Mouse (Mus musculus) regulatory T cell (primary cell): ENCODE results near the gene Kpna3.
"Not testable (repeated sequence)": the region's sequence is repeated elsewhere in the genome, so short reads cannot be mapped to it uniquely, and the experiment has no call there.

Experiments used
- in situ Hi-C: fragments of 300-600 bp; cut with MboI, MseI; formaldehyde crosslinking; loops from one replicate; pipeline ENCODE4 v1.15.1; 2025; ENCODE audit warnings: high pct_unique_total_duplicates

Kpna3 gene

DNA sequence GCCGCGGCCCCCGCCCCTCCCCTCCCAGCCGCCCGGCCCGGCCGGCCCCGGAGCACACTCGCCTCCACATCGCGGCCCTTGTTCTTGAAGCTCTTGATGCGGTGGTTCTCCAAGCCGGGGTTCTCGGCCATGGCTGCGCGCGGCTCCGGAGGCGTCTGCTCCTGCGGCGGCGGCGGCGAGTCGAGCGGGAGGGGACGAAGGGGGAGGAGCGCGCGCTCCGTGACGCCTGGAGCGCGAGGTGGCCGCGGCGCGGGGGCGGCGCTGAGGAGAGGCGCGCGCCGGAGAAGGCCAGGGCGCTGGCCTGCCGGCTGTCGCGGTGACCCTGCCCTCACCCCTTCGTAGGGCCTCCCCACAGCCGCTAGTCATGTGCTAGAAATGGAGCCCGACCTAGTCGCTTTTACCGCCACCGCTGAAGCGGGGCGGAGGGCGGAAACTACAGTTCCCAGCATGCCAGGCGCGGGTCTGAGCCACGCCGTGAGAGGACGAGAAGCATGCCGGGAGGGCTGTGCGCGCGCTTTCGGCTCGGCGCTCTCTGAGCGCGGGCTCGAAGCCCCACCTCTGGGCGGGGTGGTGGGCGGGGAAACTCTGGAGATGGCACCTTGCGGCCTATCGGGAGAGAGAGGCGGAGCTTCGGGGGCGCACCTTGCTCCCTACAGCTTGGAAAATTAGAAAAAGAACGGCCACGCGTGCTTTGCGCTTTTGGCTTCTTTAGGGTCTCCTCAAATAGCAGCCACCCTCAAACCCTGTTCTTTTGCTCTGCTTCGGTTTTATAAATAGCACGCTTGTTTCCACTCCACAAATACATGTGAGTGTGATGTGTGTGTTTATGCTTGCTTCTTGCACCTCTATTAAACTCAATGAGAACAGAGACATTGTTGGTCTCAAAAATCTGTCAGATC, at the start of gene Kpna3:
Gene Kpna3 (minus strand): TSS at position 214 of the 899 bp plus-strand sequence.
- in situ Hi-C loops, result no loop called here

GRCm38 (mm10) chr14:61460365-61460764, 20.7 kb upstream of the Kpna3 start:
- in situ Hi-C loops, result no loop called here

- in situ Hi-C loops, result no loop called here
These were observed 17.8 kb upstream of the Kpna3 start for GRCm38 (mm10) chr14:61457468-61457867.

GRCm38 (mm10) chr14:61455571-61455970, 15.9 kb upstream of the Kpna3 start:
- in situ Hi-C loops, result no loop called here

DNA sequence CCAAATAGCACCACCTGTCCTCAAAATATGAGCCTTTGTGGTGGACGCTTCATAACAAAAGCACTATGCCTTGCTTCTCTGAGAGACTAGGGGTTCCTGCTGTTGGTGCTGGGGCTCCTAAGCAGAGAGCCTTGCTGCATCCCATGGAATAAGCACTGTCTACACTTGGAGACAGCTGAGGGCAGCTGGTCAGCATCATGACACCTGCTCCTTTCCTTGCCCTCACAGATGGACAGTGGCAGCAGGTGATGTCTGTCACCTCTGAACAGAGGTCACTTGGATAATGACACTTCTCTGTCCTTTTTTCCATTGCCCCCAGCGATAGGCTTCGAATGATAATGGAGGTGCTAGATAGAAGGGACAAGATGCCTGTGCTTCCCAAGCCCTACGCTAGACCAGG, 13.4 kb upstream of the Kpna3 start:
- in situ Hi-C loops, result no loop called here

DNA sequence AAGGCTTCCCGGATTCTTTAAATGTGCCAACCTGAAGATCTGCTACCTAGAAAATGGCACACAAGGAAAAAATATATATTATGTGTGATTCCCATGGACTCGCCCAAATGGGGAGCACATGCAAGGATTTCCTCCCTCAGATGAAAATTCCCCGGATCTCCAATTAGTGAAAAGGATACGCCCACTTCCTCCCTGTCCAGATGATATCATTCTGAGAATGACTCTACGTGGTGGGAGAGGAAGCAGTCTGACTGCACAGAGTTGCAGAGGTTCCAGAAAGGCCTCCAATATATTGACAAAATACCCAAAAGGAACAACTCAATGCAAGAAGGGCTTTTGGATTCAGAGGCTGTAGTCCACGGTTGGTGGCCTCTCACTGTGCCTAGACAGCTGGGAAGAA, 12.8 kb upstream of the Kpna3 start:
- in situ Hi-C loops, result no loop called here

- in situ Hi-C loops, result no loop called here
These were observed 8.1 kb upstream of the Kpna3 start for GRCm38 (mm10) chr14:61447775-61448174.

DNA sequence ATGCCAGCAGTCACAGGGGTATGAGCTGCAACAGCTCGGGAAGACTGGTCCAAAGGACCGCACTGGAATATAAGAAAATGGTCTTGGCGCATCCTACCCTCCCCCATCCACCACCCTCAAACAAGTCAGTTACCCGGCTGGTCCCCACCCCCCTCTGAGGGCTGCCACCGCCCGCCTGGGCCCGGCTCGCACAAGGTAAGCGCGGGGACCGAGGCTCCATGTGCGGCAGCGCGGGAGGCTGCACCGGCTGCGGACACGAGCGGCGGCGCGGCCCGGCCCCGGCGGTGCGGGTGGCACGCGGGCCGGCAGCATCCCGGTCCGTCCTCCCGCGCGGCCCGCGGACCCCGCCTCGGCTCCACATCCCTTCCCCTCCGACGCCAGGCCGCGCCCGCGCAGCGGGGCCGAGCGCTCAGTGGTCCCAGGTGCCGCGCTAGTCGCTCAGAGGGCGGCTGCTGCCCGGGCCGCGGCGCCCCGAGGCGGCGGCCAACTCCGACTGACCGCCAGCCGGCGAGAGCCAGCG, 473 bp downstream of the Kpna3 start:
- in situ Hi-C loops, result no loop called here

DNA sequence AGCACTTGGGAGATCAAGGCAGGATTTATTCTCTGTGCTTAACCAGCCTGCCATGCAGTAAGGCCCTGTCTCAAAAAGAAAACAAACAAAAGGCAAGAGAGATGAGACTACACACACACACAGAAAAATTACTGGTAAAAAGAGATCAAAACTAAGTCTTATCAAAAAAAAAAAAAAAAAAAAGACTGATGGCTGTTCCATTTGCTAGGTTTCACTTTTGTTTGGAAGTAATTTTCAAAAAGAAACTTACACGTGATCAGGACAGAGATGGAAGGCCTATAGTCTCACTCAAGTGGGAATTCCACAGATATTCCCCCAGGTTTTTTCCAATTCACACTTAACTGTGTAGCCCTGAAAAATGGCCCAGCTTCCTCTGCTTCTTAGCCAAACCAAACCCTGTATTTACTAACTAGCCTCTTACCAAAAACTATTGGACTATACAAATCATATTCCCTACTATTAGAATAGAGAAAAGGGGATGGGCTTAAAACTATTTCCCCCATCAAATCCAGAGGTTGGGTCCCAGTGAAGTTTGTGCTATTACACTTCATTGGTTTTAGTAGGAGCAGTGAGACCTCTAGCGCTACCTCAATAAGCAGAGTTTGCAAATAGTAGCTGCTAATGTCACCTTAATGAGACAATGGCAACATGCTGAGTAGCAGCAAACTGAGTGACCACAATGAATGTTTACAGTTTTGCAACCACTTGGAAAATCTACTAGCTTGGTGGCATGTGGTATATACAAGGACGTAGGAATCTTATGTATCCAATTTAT, 1.3 kb downstream of the Kpna3 start:
- in situ Hi-C loops, result no loop called here

GRCm38 (mm10) chr14:61436866-61437265, 2.8 kb downstream of the Kpna3 start:
- in situ Hi-C loops, result no loop called here

- in situ Hi-C loops, result no loop called here
These were observed 11.4 kb downstream of the Kpna3 start for GRCm38 (mm10) chr14:61428126-61428787.

DNA sequence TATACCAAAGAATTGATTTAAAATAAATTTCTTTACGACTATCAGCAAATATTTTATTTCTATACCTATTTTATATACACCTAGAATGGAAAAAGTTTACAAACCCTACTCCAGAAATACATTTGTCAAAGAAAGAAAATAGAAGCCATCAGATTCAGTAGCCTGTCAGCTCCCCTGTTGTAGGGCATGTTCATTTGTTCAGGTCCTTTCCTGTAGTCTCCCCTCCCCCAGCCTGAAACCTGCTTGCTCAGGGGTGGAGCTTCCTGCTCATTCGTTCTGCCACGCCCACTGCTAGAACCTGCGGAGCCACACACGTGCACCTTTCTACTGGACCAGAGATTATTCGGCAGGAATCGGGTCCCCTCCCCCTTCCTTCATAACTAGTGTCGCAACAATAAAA, 12.6 kb downstream of the Kpna3 start:
- in situ Hi-C loops, result not testable (repeated sequence)

- in situ Hi-C loops, result no loop called here
These were observed 14.5 kb downstream of the Kpna3 start for GRCm38 (mm10) chr14:61425080-61425665.

DNA sequence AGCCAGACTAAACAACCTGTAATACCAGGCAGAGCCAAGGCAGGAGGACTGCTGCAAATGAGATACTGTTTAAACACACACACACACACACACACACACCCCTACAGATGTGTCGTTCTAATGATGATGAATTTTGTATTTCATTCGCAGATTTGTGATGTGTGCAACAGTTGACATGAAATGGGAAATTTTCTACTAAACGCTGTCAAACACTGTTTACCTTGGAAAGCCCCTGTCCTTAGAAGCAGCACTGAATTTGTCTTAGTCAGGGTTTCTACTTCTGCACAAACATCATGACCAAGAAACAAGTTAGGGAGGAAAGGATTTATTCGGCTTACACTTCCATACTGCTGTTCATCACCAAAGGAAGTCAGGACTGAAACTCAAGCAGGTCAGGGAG, 24.0 kb downstream of the Kpna3 start:
- in situ Hi-C loops, result no loop called here

DNA sequence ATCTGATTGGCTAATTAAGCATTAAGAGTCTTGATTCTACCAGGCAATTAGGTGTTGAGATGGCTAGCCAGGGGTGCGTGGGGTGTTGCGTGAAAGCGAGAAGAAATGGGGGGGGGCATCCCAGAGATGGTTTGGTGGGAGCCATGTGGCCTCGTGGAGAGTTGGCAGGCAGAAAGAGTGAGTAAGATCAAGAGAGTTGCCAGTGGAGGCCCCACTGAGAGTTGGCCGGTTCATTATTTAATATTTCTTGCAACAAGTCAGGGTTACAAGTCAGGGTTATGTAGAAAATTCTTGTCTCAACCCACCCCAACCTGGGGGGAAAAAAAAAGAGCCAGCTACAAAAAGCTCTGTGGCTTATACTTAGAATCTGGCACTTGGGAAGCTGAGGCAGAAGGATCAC, 24.4 kb downstream of the Kpna3 start:
- in situ Hi-C loops, result no loop called here

DNA sequence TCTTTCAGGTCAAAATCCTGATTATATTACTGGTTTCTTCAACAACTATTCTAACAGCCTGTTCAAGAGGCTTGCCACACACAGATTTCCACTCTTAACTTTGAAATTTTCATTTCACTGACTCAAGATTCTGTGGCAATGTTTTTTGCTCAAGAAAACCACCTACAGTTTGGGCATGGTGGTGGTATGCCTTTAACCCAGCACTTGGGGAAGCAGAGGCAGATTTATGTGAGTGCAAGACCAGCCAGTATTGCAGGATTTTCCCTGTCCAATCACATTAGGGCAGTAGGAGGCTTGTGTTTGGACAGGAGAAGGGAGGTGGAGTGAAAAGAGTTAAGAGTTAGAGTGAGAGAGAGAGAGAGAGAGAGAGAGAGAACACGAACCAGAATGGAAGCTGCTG, 24.9 kb downstream of the Kpna3 start:
- in situ Hi-C loops, result no loop called here

- in situ Hi-C loops, result no loop called here
These were observed 25.5 kb downstream of the Kpna3 start for GRCm38 (mm10) chr14:61414199-61414598.

DNA sequence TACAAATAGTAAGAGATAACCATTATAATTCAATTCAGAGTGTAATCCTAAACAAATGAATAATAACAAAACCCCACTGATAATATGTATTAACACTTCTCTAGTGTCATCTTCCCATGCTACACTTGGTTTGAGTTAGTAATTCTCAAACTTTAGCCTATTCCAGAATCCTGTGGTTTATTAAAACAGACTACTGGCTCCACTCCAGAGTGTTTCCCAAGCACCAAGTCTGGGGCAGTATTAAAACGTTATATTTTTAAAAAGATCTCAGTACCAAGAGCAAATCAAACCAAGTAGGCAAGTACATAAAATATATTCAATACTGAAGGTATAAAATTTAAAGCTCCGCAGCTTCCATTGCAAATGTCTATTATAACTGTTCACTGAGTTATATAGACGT, 26.0 kb downstream of the Kpna3 start:
- in situ Hi-C loops, result no loop called here

GRCm38 (mm10) chr14:61410020-61410419, 29.7 kb downstream of the Kpna3 start:
- in situ Hi-C loops, result no loop called here

- in situ Hi-C loops, result no loop called here
These were observed 32.6 kb downstream of the Kpna3 start for GRCm38 (mm10) chr14:61407055-61407454.

- in situ Hi-C loops, result no loop called here
These were observed 33.9 kb downstream of the Kpna3 start for GRCm38 (mm10) chr14:61405761-61406160.

DNA sequence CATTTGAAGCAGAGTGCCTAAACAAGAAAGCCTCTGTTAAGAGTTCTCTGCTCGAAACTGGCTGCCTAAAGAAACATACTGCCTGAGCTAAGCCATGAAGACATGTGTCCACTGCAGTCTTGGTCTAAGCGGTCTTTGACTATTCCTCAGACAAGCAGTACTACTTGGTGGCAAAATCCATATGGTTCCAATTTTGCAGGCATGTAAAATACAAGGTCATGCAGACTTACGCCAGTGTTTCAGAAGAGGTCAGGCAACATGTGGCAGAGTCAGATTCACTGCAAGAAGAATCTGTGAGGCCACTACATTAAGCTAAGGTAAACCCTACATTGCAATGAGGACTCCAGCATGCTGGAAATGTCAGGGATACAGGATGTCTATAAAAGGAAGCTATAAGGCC, 34.7 kb downstream of the Kpna3 start:
- in situ Hi-C loops, result no loop called here
